Mouse (Mus musculus): ENCODE results near the gene Fgfr2.

DNA sequence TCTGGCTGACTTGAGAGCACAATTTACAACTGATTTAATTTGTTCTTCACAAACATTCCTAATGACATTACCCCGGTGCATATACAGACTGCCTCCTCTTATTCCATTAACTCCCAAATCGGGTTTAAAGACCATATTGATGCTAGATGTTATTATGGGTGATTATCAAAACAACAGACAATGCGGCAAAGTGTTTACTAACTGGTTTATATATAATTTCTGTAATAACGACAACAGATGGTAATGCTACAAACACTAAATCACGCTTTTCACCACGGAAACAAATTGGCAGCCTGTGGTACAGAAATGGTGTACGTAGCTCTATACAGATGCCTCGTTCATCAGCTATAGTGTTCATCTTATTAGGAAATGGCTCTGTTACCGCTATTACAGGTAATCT lies 1410.1 kb downstream of the Fgfr2 start:
- no peak for TF ChIP-seq CTCF (IDR thresholded peaks at IDR 0.05; ENCODE audit: borderline replicate concordance, extremely low read depth, insufficient read depth, insufficient read length)
- TF ChIP-seq POLR2A (IDR thresholded peaks at IDR 0.05; ENCODE audit: borderline replicate concordance, extremely low read depth, insufficient read depth, insufficient read length, poor library complexity, severe bottlenecking), result no peak

Data from brain, embryonic 14.5 days (tissue).